Mouse (Mus musculus) limb, embryonic 12.5 days (tissue): ENCODE results near the gene AB124611. TPM values are rescaled to one million over a fixed set of nuclear protein-coding genes. Genes with fewer than 3 reads are reported as not detected.
"Not testable (repeated sequence)": the region's sequence is repeated elsewhere in the genome, so short reads cannot be mapped to it uniquely, and the experiment has no call there.

ENCODE experiments used
- ATAC-seq: fragments of 200-750 bp; cut with Nextera tagmentation; 2 replicates; pipeline ENCODE4 v1.8.0; 2017; ENCODE audit warnings: low read depth, moderate TSS enrichment; ENCODE audit not compliant: insufficient number of reproducible peaks, insufficient read depth, low FRiP score, low TSS enrichment
- H3K27ac ChIP-seq: fragments of 300-500 bp; sonication (generic); 2 replicates; pipeline ENCODE4 v1.5.1; 2016; ENCODE audit warnings: mild to moderate bottlenecking, moderate library complexity
- H3K27me3 ChIP-seq: fragments of 300-500 bp; sonication (generic); 2 replicates; pipeline ENCODE4 v1.6.1; 2016; ENCODE audit warnings: mild to moderate bottlenecking, moderate library complexity
- H3K36me3 ChIP-seq: fragments of 300-500 bp; sonication (generic); 2 replicates; pipeline ENCODE4 v1.6.1; 2016; ENCODE audit warnings: mild to moderate bottlenecking, moderate library complexity
- H3K4me1 ChIP-seq: fragments of 300-500 bp; sonication (generic); replicated peaks from 2 replicates; pipeline ENCODE4 v1.6.1; 2016
- H3K4me2 ChIP-seq: fragments of 300-500 bp; sonication (generic); 2 replicates; pipeline ENCODE4 v1.6.1; 2016; ENCODE audit warnings: mild to moderate bottlenecking, moderate library complexity
- H3K4me3 ChIP-seq: fragments of 300-500 bp; sonication (generic); replicated peaks from 2 replicates; pipeline ENCODE4 v1.5.1; 2016; ENCODE audit warnings: mild to moderate bottlenecking
- H3K9ac ChIP-seq: fragments of 300-500 bp; sonication (generic); replicated peaks from 2 replicates; pipeline ENCODE4 v1.6.1; 2016; ENCODE audit warnings: mild to moderate bottlenecking, moderate library complexity
- H3K9me3 ChIP-seq: fragments of 300-500 bp; sonication (generic); 2 replicates; pipeline ENCODE4 v1.6.1; 2016; ENCODE audit warnings: mild to moderate bottlenecking, moderate library complexity
- WGBS: fragments of 180-500 bp; shearing (Covaris S2); methylation state at CpG from one replicate; pipeline ENCODE4 v1.1.7; 2016; 5-methylcytosine and 5-hydroxymethylcytosine counted together
- microRNA-seq: library from miRNA; unstranded; fragments of <30 nt; microRNA quantifications from one replicate; pipeline ENCODE4, GENCODE M21; 2017
- polyA plus RNA-seq: library from polyadenylated mRNA; unstranded; fragments of >200 nt; fragmentation: Nextera tagmentation; extraction: Ambion mirVana; gene quantifications from 2 replicates; pipeline ENCODE4 v1.2.1, GENCODE M21; 2016

Gene AB124611
- polyA plus RNA-seq, 1 experiment from 2014 or later, result 3.4 TPM

- Histone ChIP-seq H3K9ac (no peak overlapping the region; the same call in 1 of the 2 replicates), H3K4me1 (peaks cover 20% of the 10 kb centered on the region)
- no peak for ATAC-seq
Observed at GRCm38 (mm10) chr9:21591127-21591830, 65.3 kb downstream of the AB124611 start.

DNA sequence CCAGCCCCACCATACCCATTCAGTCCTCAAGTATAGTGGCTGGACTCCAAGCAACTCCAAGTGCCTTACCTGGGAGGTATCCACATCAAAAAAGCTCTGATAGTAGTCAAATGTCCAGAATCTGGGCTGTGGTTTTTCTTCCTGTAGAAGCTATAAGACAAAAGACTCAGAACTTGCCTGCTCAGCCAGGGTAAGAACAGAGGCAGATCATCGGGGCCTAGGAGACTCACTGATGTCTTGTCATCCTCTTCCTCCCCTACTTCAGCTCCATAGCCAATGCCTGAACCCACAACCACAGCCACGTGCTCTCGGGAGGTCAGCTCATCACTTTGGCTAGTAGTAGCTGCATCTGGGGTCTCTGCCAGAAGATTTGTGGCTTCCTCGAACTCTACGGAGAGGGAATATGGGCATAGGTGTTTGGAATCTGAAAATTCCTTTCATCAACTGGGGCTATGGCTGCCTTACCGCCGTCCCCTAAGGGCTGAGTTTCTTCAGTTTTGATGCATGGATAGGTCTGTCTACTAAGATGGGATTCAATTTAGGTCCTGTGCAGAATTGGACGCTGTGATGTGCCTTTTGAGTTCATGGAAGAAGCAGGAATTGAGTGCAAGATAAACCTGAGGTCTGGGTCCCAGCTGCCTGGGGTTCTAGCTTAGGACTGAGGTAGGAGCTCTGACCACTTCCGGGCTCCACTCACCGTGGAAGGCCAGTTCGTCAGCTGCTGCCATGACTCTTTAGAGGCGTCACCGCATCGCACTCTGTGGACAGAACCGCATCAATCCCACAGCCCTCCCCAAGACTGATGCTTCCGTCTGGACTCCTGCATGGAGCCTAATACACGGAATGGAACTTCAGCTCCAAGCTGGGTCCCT lies 66.1 kb downstream of the AB124611 start:
- ATAC-seq, result peak; percentile 58
- H3K4me2 ChIP-seq, result peak overlapping the region; percentile 95
- H3K36me3 ChIP-seq, result peaks cover 57% of the 10 kb centered on the region
- H3K27me3 ChIP-seq, result no peaks in the 10 kb centered on the region
- H3K9ac ChIP-seq, result peak overlapping the region; percentile 93
- WGBS, result 24% methylated on average over 17 of the region's 17 CpGs
- H3K4me1 ChIP-seq, result peaks cover 20% of the 10 kb centered on the region
- no peaks in the 10 kb centered on the region for H3K9me3 ChIP-seq
- H3K4me3 ChIP-seq, result peak overlapping the region; percentile 97
- peak overlapping the region; percentile 64; the same call in 1 of the 2 replicates for H3K27ac ChIP-seq

More at GRCm38 (mm10) chr9:21591127-21591830, 65.3 kb downstream of the AB124611 start:
- peak overlapping the region; percentile 95 for H3K4me2 ChIP-seq
- peak overlapping the region; percentile 97; the same call in 1 of the 2 replicates for H3K4me3 ChIP-seq
- H3K9me3 ChIP-seq, result no peaks in the 10 kb centered on the region
- H3K27me3 ChIP-seq, result no peaks in the 10 kb centered on the region
- H3K36me3 ChIP-seq, result peaks cover 64% of the 10 kb centered on the region
- no peak overlapping the region for H3K27ac ChIP-seq
- 87% methylated on average over 6 of the region's 6 CpGs for WGBS

- under 1% methylated on average over 30 of the region's 30 CpGs for whole genome bisulfite sequencing
- Histone ChIP-seq H3K9ac (peak within 1 kb of the TSS; percentile 93), H3K9me3 (no peaks in the 10 kb centered on the region), H3K4me3 (peak within 1 kb of the TSS; percentile 97), H3K4me1 (peaks cover 20% of the 10 kb centered on the region), H3K27me3 (no peaks in the 10 kb centered on the region), H3K36me3 (peaks cover 51% of the 10 kb centered on the region), H3K27ac (peak within 1 kb of the TSS; percentile 83), H3K4me2 (peak within 1 kb of the TSS; percentile 95)
- ATAC-seq, result peak; percentile 92
Observed at GRCm38 (mm10) chr9:21592703-21593121, 66.7 kb downstream of the AB124611 start, which contains the start of the genes Timm29 and Yipf2. Gene Timm29, plus strand, starts transcription at chr9:21592722. Gene Yipf2, minus strand, starts transcription at chr9:21592828.

DNA sequence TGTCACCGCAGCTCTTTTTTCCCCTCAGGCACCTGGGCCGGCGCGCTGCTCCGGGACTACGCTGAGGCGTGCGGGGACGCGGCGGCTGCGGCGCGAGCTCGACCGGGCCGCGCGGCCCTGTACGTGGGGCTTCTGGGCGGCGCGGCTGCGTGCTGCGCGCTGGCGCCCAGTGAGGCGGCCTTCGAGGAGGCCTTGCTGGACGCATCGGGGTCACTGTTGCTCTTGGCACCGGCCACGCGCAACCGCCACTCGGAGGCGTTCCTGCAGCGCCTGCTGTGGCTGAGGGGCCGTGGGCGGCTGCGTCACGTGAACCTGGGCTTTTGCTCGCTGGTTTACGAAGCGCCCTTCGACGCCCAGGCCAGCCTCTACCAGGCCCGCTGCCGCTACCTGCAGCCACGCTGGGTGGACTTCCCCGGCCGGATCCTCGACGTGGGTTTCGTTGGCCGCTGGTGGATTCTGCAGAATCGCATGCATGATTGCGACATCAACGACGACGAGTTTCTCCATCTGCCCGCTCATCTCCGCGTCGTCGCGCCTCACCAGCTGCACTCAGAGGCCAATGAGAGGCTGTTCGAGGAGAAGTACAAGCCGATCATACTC lies 67.2 kb downstream of the AB124611 start:
- WGBS, result 2% methylated on average over 69 of the region's 69 CpGs
- H3K36me3 ChIP-seq, result peaks cover 46% of the 10 kb centered on the region

GRCm38 (mm10) chr9:21594350-21594749 lies 68.4 kb downstream of the AB124611 start:
- Histone ChIP-seq H3K4me2 (peak overlapping the region; percentile 95), H3K36me3 (peaks cover 35% of the 10 kb centered on the region), H3K4me1 (peaks cover 20% of the 10 kb centered on the region), H3K4me3 (peak overlapping the region; percentile 97; the same call in 1 of the 2 replicates)
- not testable (repeated sequence) for H3K27ac ChIP-seq, ATAC-seq, H3K9ac ChIP-seq, H3K27me3 ChIP-seq, H3K9me3 ChIP-seq
- WGBS, result 91% methylated on average over 8 of the region's 8 CpGs

More for the DNA sequence above, 67.2 kb downstream of the AB124611 start:
- Histone ChIP-seq H3K9ac (peak overlapping the region; percentile 93), H3K4me1 (peaks cover 20% of the 10 kb centered on the region), H3K4me3 (peak overlapping the region; percentile 97), H3K27ac (peak overlapping the region; percentile 83), H3K4me2 (peak overlapping the region; percentile 95), H3K9me3 (no peaks in the 10 kb centered on the region), H3K27me3 (no peaks in the 10 kb centered on the region)
- ATAC-seq, result peak; percentile 37; the same call in 1 of the 2 replicates

DNA sequence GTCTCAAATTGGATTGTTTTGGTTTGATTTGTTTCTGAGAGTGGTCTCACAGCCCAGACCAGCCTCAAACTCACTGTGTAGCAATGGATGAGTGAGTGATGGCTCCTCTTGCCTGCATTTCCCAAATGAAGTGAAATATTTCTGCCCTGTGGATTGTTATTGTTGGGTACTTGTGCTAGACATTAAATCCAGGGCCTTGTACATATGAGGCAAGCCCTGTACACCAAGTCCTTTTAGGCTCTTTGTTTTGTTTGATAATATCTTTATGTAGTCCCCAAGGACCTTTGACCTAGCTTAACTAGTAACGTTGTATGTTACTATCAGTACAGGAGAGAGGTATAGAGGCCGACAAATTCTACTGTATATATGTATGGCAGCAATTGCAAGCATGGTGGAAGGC lies 68.9 kb downstream of the AB124611 start:
- no peak overlapping the region for H3K4me2 ChIP-seq
- 87% methylated on average over 2 of the region's 2 CpGs for WGBS
- peaks cover 20% of the 10 kb centered on the region for H3K4me1 ChIP-seq
- no peak for ATAC-seq
- H3K27ac ChIP-seq, result no peak overlapping the region
- H3K9ac ChIP-seq, result no peak overlapping the region
- no peaks in the 10 kb centered on the region for H3K27me3 ChIP-seq
- no peaks in the 10 kb centered on the region for H3K9me3 ChIP-seq
- no peak overlapping the region for H3K4me3 ChIP-seq
- H3K36me3 ChIP-seq, result peaks cover 30% of the 10 kb centered on the region

Small RNAs within 50 kb of the gene (microRNA-seq; reads per million reads assigned to microRNA genes)
- 33.9 reads per million, percentile 38 among the genes with 10 or more reads in this experiment for gene Mir199a-1

Other genes starting within 250 kb of the AB124611 start
- gene Kri1, start 238.2 kb upstream of the AB124611 start, polyA plus RNA-seq, result 18.1 and 22.2 TPM in 2 replicates
- 46.1 and 46.9 TPM in 2 replicates for gene Cdkn2d, start 234.8 kb upstream of the AB124611 start, polyA plus RNA-seq
- gene Ap1m2, start 213.8 kb upstream of the AB124611 start, polyA plus RNA-seq, result 9.0 and 9.5 TPM in 2 replicates
- gene Slc44a2, start 205.5 kb upstream of the AB124611 start, polyA plus RNA-seq, result 103 and 110 TPM in 2 replicates
- 312 and 313 TPM in 2 replicates for gene Ilf3, start 158.3 kb upstream of the AB124611 start, polyA plus RNA-seq
- gene Qtrt1, start 114.3 kb upstream of the AB124611 start, polyA plus RNA-seq, result 46.4 and 48.4 TPM in 2 replicates
- gene Dnm2, start 101.3 kb upstream of the AB124611 start, polyA plus RNA-seq, result 76.6 and 78.4 TPM in 2 replicates
- 108 and 117 TPM in 2 replicates for gene Tmed1, start 15.9 kb upstream of the AB124611 start, polyA plus RNA-seq
- gene Carm1, start 20.7 kb downstream of the AB124611 start, polyA plus RNA-seq, result 72.3 and 82.4 TPM in 2 replicates
- 38.1 and 38.3 TPM in 2 replicates for gene Timm29, start 66.5 kb downstream of the AB124611 start, polyA plus RNA-seq
- 20.2 and 21.1 TPM in 2 replicates for gene Yipf2, start 66.7 kb downstream of the AB124611 start, polyA plus RNA-seq
- 120 and 125 TPM in 2 replicates for gene Smarca4, start 90.0 kb downstream of the AB124611 start, polyA plus RNA-seq
- gene Ldlr, start 197.3 kb downstream of the AB124611 start, polyA plus RNA-seq, result 37.3 and 38.5 TPM in 2 replicates
- 152 and 161 TPM in 2 replicates for gene Spc24, start 234.1 kb downstream of the AB124611 start, polyA plus RNA-seq